Mouse (Mus musculus): ENCODE results near the gene Rhot2.
A peak's percentile ranks its signal among the peaks of the same experiment; 100 is the strongest.

Gene Rhot2

DNA sequence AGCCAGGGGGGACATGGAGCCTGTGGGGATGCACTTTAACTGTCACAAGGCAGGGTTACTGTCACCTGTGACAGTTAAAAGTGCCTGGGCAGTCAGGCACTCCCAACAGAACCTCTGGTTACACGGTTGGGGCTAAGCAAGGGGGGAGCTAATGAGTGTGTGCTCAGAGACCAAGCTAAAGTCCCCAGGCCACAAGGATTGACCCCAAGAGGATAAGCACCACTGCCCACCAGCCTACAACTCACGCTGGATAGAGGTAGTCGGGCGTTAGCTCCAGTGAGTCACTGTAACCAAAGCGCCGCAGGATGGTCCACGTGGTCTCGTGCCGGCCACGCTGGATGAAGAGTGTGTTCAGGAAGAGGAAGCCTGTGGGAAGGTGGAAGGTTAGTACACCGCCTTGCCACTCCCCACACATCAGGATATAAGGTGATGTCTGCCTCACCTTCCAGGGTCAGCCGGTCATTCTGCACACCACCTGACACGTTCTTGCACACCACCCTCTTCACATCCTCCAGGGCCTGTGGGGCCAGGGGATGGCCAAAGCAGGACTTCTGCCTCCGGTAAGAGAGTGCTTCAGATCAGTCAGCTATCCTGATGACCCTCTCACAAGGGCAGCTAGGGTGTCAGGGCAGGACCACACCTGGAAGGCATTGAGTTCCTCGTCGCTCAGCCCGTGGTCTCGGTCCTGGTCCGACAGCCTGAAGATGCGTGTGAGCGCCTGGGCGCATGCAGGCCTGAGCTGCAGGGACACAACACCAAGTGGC, 3.4 kb downstream of the Rhot2 start, which contains the start of gene Gm20683:
TSS of gene Gm20683 (minus strand) at position 647 of the 764 bp plus-strand sequence.
- DNase-seq (ENCODE audit: low spot score) = no peak

DNA sequence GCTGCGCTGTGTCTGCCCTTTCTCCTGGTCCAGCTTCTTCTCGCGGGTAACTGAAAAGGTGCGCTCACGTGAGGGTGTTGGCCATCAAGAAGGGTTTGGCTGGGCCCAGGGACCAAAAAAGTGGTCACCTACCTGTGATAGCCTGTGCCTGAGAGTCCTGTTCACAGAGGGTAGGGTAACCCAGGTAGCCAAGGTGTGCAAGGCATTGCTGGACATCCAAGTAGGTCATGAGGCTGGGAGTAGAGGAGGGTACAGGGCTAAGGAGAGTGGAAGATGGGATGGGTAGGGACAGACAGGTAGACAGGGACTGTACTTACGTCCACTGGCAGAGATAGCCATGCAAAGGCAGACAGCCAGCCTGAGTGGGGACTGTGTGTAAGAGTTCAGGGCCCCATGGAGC, 4.1 kb downstream of the Rhot2 start:
- DNase-seq (ENCODE audit: low spot score) = no peak

DNA sequence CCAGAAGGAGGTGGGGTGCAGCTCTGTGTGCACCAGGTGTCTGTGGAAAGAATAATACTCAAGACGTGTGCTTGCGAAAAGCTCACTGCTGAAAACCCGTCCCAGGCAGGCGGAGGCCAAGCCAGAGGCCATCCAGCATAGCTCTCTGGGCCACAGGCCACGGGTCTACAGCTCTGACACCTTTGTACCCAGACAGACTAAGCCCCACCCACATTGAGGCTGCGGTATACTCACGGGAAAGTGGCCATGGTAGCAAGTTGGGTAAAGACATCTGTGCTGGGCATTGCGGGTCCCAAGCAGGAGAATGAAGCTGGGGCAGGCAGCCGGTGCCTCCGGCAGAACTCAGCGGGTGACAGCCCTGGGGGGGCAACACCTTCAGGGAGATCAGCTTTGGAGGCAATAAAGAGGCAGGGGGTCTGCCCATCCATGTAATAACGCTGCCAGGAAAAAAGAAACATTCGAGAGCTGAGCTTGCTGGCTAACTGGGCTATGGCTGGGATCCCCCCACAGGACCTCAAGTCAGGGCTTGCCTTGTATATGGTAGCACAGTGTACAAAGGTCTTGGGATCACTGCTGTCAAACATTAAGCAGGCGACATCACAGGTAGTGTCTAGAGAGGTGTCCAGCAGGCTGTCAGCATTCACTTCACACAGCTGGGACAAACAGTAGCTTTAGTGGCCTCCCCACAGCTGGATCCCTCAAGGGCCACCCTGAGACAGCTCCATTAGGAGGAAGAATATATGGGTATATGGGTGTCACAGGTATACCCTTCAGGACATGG, 5.0 kb downstream of the Rhot2 start:
- DNase-seq (ENCODE audit: low spot score) = no peak

DNA sequence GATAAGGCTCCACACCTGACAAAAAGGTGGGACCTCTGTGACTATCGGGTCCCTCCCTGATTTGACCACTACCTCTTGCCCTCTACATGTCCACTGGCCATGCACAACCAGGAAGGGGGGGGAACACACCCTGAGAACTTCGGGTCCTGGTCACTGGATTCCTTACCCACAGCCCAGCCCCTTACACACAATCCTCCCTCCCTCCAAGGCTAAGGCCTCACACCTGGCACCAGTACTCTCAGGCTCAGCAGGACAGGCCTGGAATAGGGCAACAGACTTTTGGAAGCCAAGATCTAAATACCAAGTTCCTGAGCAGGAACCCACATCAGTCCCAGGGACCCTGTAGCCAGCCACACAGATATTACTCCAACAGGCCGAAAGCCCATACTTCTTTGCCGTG, 5.7 kb downstream of the Rhot2 start:
- no peak for DNase-seq (ENCODE audit: low spot score)

DNA sequence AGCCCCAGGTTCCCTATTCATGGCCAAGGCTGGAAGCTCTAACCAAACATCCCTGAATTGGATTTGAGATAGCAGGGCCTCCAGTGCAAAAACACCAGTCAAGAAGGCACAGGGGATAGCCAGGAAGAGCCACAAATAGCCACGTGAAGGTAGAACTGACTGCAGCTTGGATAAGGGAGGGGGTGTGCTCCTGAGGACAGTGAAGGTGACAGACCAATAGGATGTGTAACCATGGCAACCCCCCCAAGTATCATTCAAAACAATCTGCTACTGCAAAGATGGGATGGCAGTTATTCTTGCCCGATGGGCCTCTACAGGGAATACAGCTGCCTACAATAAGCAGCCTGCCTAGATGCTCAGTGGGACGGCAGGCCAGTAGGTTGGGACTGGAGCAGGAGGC, 7.1 kb downstream of the Rhot2 start:
- no peak for DNase-seq (ENCODE audit: low spot score)

DNA sequence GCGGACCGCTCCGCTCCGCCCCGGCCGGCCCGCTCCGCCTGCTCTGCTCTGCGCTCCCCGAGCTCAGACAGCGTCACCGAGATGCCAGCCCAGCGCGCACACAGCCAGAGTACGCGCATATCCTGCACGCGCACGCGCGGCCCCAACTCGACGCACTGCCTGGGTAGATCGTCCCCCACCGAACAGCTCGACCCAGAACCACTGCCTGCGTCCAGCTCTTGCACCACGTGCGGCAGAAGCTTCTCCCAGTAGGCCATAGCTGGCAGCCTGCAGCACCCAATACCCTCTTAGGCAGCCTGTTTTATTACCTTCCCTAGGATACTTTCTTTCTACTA, 7.6 kb downstream of the Rhot2 start, which contains the start of gene Rhbdl1:
TSS of gene Rhbdl1 (minus strand) at position 220 of the 335 bp plus-strand sequence.
- peak; percentile 61 for DNase-seq (ENCODE audit: low spot score)

DNA sequence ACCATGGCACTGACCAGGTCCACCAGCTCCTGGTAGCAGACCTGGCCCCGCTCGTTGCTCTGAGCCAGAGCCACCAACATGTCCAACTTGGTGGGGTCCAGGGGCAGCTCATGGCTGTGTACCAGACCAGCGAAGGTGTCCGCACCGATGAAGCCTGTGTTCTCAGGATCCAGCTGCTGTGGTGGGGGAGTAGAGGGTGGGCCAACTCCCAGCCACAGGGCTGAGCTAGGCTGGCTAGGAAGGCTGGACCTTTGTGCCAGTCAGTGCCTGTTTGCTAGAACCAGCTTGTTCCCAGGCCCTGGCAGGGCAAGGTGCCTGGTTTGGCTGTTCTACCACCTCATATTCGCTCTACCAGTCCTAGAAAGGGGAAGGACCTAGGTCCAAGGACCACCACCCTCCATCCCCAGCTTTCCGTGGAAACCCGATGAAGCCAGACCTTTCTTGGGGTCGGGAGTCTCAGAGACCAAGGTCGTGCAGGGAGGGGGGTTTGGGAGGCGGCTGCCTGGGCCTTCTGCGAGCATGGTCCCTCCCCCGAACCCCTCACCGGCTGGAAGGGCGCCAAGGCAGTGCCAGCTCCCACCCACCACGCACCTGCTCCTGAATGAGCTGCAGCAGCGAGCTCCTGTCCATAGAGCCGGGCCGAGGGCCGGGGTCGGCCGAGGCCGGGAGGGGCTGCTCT, 8.1 kb downstream of the Rhot2 start:
- no peak for DNase-seq (ENCODE audit: low spot score)

DNA sequence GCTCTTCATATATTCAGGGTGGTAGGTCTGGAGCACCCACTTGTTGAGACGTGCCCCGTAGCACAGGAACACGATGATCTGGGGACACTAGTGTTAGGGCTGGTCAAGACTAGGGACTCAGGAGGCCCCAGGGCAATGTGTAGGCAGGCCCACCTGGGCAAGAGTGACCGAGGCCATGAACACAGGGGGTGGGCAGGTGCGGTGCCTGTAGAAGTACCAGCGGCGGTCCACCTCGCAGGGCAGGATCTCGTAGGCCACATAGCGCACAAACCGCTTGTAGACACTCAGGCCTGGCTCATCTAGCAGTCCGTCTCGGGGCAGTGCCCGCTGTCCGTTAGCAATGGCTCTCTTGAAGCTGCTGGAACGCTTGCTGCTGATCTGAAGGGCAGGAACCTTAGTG, 8.8 kb downstream of the Rhot2 start:
- DNase-seq (ENCODE audit: low spot score) = no peak

DNA sequence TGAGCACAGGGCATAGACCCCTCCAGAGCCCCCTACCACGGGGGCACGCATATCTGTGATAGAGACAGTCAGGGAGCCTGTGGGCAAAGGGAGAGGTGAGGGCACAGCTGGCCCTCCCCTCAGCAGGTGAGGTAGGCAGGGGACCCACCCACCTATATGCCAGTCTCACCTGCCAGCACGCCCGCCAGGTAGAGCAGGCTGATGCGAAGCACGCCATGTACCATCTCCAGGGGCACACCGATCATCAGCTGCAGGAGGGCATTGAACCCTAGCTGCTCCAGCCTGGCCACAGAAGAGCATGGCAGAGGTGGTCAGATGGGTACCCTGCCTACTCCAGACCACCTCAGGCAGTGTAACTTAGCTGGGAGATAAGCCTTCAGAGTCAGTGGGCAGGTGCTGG, 9.3 kb downstream of the Rhot2 start:
- no peak for DNase-seq (ENCODE audit: low spot score)

DNA sequence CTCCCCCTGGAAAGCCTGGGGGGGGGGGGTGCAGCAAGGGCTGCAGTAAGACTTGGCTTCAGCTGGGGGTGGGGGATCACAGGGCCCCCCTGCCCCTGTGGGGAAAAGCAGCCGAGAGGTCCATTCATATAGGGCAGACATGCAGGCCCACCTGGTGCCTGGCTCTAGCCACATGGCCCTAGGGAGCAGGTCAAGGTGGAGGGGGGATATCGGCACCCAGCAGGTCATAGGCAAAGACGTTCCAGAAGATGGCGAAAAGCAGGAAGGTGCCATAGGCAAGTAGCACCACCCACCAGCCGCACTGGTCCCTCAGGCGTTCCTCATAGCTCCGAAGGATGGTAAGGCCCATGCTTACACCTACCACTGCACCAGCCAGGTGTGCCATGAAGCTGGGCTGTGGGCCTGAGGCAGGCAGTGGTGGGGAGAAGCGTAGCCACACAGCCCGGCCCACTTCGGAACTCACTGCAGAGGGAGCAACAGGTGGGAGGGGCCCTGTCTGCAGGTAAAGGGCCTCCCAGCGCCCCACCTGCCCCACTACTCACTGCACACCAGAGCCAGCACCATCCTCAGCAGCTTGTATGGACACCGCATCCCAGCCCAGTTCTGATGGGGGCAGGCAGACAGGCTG, 9.9 kb downstream of the Rhot2 start:
- DNase-seq (ENCODE audit: low spot score) = no peak

DNA sequence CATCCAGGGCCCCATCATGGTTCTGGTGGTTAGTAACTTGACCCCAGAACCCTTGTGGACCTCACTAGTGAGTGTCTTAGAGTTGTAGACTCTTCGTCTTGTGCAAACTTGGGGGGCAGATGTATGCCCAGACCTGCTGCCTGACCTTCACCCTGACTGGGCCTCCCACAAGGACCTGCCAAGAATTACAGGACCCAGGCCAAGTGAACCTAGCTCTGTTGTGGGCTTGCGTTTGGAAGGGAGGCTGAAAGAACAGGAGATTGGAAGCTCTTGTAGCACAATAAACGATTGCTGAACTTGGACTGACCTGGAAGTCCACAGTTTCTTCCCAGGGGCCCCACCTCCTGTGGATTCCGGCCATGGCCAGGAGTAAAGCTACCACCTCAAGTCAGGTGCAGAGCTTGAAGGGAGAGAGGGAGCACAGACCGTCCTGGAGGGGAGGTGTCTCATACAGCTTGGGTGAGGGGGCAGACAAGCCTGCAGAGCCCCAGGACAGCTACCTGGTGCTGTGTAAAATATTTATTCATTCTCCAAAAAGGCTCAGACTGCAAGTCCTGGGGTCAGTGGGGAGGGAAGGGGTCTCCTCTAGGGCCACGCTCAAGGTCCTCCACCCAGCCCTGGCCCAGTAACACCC, 10.6 kb downstream of the Rhot2 start:
- DNase-seq (ENCODE audit: low spot score) = no peak

DNA sequence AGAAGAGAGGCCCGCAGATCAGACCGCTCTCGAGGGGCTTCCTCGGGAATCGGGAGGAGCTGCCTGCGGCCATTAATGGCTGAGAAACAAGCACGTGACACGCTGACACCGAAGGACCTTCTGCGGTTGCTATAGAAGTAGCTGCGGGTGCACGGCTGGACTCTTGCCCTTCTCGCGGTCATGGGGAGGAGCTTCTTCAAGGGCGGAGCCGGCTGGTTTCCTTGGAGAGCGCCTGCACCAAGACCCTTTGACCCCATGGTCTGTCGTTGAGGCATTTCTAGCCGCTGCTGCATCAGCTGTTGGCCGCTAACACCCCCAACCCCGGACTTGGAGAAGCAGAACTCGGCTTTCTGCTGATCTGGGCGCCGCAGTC, 11.4 kb downstream of the Rhot2 start, which contains the start of gene Stub1:
TSS of gene Stub1 (minus strand) at position 114 of the 373 bp plus-strand sequence.
- peak; percentile 82 for DNase-seq (ENCODE audit: low spot score)

DNA sequence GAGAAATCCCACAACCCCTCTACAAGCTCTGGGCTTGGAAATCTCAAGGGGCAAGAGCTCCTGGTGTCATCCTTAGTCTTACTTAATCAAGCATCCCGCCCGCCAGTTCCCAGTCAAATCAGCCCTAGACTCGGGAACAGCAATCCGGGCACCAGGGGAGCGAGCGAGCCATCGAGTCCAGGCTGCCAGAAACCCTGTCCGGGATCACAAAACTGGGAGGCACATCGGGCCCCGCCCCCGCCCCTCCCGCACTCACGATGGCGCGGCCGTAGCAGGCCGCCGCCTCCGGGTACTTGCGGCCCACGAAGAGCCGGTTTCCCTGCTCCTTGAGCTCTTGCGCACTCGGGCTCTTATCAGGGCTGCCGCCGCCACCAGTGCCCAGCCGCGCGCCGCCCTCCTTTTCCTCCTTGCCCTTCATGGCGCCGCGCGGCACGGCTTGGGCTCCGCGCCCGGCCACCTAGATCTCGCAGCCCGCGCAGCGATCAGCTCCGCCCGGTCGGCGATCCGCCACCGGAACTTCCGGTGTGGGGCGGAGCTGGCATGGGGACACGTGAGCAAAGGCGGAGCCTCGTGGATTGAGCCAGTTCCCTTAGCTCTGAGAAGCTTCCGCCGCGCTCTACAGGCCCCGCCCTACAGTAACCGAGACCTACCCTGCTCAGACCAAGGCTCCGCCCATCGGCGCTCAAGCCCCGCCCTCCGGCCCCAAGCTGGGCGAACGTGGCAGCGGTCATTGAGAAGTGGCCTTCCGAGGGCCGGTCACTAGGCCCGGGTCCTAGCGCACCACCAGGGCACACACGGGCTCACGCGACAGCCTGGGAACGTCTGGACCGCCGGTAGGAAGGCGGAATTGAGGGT, 12.0 kb downstream of the Rhot2 start:
- peak; percentile 99 for DNase-seq (ENCODE audit: low spot score)

DNA sequence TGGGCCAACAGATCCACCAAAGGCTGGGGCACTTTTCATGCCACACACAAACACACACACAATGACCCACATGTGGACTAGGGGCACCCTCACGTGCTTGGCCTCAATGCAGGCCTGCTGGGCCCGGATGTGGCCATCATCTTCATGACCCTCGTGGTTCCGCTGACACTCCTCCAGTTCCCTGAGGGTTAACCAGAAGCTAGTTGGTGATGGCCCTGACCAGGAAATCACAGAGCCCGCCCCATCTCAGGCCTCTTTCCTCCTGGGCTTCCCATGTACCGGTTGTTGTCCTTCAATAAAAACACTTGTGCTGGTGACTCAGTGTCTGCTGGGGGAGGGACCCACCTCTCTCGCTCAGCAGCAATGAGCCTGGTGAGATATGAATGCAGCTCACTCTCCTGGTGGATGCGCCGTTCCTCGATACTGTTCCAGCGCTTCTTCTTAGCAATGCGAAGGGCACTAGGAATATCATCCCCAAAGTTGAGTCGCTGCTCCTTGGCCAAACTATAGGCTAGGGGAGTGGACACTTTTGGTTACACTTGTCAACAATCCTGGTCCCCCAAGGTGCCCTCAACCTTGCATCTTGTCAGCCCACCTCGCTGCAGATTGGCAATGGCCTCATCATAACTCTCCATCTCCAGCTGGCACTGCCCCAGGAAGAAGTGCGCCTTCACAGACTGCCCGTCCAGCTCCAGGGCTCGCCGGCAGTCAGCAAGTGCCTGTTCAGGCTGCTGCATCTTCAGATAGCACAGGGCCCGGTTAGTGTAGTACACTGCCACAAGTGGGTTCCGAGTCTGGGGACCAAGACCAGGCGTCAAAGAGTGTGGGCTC, 13.0 kb downstream of the Rhot2 start:
- no peak for DNase-seq (ENCODE audit: low spot score)

DNA sequence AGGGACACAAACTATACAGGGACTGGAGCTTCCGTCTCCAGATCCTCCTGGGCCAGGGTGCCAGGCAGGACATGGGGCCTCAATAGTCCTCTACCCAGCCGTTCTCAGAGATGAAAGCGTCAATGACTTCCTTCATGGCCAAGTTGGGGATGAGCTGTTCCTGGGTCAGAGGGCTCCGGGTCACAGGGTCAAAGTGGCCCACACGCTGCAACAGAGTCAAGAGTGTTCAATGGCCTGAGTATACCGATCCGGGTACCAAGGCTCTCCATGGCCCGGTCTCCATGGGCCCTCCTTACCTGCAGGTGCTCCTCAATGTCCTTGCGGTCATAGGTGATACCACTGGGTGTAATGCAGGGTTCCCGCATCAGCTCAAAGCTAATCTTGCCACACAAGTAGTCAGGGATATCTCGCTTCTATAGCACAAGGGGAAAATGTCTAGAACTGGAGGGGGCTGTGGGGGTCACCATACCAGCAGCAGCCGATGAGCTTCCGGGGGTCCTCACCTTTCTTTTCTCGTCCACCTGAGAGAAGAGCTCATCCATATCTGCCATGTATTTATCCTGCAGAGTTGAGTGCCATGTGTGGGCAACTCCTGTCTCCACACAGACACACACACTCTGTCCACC, 13.7 kb downstream of the Rhot2 start:
- no peak for DNase-seq (ENCODE audit: low spot score)

DNA sequence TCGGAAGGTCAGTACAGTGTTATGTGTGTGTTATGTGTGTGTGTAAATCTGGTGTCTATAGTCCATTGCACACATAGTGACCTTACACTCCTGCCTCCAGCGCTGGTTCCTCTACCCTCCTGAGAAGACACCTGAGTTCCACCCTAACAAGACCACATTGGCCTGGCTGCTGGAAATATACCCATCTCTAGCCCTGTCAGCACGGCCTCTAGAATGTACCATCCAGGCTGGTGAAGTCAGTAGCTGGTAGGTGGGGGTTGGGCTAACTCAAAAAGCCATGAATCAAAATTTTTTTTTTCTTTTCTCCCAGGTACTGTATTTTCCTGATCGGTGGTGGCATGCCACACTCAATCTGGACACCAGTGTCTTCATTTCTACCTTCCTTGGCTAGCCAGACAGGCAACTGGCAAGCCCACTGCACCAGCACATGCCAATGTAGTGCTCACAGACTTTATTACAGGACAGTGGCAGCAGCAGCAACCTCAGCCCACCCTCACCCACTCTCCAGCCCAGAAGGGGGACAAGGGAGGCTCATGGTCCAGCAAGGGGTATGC, 14.4 kb downstream of the Rhot2 start:
- DNase-seq (ENCODE audit: low spot score) = no peak

DNA sequence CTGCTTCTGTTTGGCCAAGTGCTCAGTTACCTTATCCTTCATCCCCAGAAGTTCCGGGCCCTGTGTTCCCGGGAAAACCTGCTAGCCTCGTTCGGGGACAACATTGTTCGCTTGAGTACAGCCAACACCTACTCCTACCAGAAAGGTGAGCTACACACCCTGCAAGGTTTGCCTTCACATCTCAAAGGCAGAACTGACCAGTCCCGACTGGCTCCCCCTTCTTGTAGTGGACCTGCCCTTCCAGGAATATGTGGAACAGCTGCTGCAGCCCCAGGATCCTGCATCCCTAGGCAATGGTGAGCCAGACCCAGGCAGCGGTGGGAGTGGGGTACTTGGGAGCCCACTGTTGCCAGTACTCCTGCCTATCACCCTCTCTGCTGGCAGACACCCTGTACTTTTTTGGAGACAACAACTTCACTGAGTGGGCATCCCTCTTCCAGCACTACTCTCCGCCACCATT, 15.1 kb downstream of the Rhot2 start:
- no peak for DNase-seq (ENCODE audit: low spot score)

DNA sequence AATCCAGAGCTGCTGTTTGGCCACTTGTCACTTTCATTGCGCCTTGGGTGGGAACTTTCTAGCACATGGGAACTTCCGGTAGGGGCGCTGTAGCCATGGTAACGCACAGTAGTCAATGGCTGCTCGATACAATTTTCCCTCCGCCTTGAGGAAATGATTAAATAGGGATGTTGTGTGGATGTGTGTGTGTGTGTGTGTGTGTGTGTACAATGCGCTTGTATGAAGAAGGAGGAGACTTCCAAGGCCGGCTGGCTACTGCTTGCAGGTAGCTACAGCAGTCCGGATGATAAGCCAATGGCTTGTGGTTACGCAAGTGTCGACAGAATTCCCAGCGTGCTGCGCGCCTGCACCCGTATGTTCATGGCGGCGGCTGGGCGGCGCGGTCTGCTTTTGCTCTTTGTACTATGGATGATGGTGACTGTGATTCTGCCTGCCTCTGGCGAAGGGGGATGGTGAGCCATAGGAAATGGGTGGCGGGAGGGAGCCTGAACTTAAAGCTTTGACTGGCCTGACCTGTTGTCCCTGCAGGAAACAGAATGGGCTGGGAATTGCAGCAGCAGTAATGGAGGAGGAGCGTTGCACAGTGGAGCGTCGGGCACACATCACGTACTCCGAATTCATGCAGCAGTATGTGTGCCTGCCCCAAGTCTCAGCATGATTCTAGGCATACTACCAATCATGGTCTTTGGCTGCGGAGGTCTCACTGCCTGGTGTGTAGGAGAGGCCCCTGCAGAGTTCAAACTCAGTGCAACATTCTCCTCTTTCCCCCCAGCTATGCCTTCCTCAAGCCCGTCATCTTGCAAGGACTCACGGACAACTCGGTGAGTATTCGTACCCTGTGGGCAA, 15.7 kb downstream of the Rhot2 start, which contains the start of gene Jmjd8:
TSS of gene Jmjd8 (plus strand) at position 156 of the 846 bp plus-strand sequence.
- peak; percentile 64 for DNase-seq (ENCODE audit: low spot score)

All from urinary bladder, postnatal 25 days (tissue).